Mouse (Mus musculus): ENCODE data around the gene Igsf11.
"Not testable (repeated sequence)": the region's sequence is repeated elsewhere in the genome, so short reads cannot be mapped to it uniquely, and the experiment has no call there.

Gene Igsf11

GRCm38 (mm10) chr16:38982508-38983236 is 90.2 kb downstream of the Igsf11 start:
- no peak for DNase-seq (ENCODE audit: low read depth, low spot score)

GRCm38 (mm10) chr16:38983850-38984249 is 91.4 kb downstream of the Igsf11 start:
- not testable (repeated sequence) for DNase-seq (ENCODE audit: low read depth, low spot score)

- no peak for DNase-seq (ENCODE audit: low read depth, low spot score)
Measured at GRCm38 (mm10) chr16:38985411-38985810, 92.9 kb downstream of the Igsf11 start.

GRCm38 (mm10) chr16:38986410-38986809 is 93.9 kb downstream of the Igsf11 start:
- no peak for DNase-seq (ENCODE audit: low read depth, low spot score)

GRCm38 (mm10) chr16:38993711-38994110 is 101.2 kb downstream of the Igsf11 start:
- DNase-seq (ENCODE audit: low read depth, low spot score), result no peak

- no peak for DNase-seq (ENCODE audit: low read depth, low spot score)
Measured at GRCm38 (mm10) chr16:38998496-38999258, 106.2 kb downstream of the Igsf11 start.

GRCm38 (mm10) chr16:38999298-38999697 is 106.8 kb downstream of the Igsf11 start:
- no peak for DNase-seq (ENCODE audit: low read depth, low spot score)

- no peak for DNase-seq (ENCODE audit: low read depth, low spot score)
Measured at GRCm38 (mm10) chr16:39006978-39007377, 114.5 kb downstream of the Igsf11 start.

- no peak for DNase-seq (ENCODE audit: low read depth, low spot score)
Measured at GRCm38 (mm10) chr16:39019449-39019848, 127.0 kb downstream of the Igsf11 start.

GRCm38 (mm10) chr16:39025989-39026736 is 133.7 kb downstream of the Igsf11 start:
- no peak for DNase-seq (ENCODE audit: low read depth, low spot score)

GRCm38 (mm10) chr16:39031350-39031749 is 138.9 kb downstream of the Igsf11 start:
- DNase-seq (ENCODE audit: low read depth, low spot score), result no peak

- DNase-seq (ENCODE audit: low read depth, low spot score), result no peak
Measured at GRCm38 (mm10) chr16:39037257-39037656, 144.8 kb downstream of the Igsf11 start.

- DNase-seq (ENCODE audit: low read depth, low spot score), result no peak
Measured at GRCm38 (mm10) chr16:39044381-39044780, 151.9 kb downstream of the Igsf11 start.

GRCm38 (mm10) chr16:39048889-39049288 is 156.4 kb downstream of the Igsf11 start:
- DNase-seq (ENCODE audit: low read depth, low spot score), result peak; percentile 52

- DNase-seq (ENCODE audit: low read depth, low spot score), result peak; percentile 76
Measured at GRCm38 (mm10) chr16:39052971-39053370, 160.5 kb downstream of the Igsf11 start.

GRCm38 (mm10) chr16:39053779-39054178 is 161.3 kb downstream of the Igsf11 start:
- DNase-seq (ENCODE audit: low read depth, low spot score), result no peak

- DNase-seq (ENCODE audit: low read depth, low spot score), result peak; percentile 50
Measured at GRCm38 (mm10) chr16:39056061-39056460, 163.6 kb downstream of the Igsf11 start.

GRCm38 (mm10) chr16:39056961-39057360 is 164.5 kb downstream of the Igsf11 start:
- DNase-seq (ENCODE audit: low read depth, low spot score), result no peak

- DNase-seq (ENCODE audit: low read depth, low spot score), result no peak
Measured at GRCm38 (mm10) chr16:39058869-39059268, 166.4 kb downstream of the Igsf11 start.

- peak; percentile 73 for DNase-seq (ENCODE audit: low read depth, low spot score)
Measured at GRCm38 (mm10) chr16:39062596-39062995, 170.1 kb downstream of the Igsf11 start.

- DNase-seq (ENCODE audit: low read depth, low spot score), result no peak
Measured at GRCm38 (mm10) chr16:39065576-39065975, 173.1 kb downstream of the Igsf11 start.

GRCm38 (mm10) chr16:39071431-39071830 is 179.0 kb downstream of the Igsf11 start:
- no peak for DNase-seq (ENCODE audit: low read depth, low spot score)
